Mouse (Mus musculus) lung, adult 2 months (tissue): ENCODE results near the gene Ccnt2. TPM values are rescaled to one million over a fixed set of nuclear protein-coding genes. Genes with fewer than 3 reads are reported as not detected.

Source experiments
- DNase-seq: peaks from one replicate; pipeline ENCODE4 v3.0.0; 2022
- H3K4me1 ChIP-seq: fragments of 200-500 bp; 2 replicates; pipeline ENCODE4 v1.6.1; 2011; ENCODE audit warnings: low read length; ENCODE audit not compliant: control insufficient read depth, insufficient read depth
- H3K4me3 ChIP-seq: fragments of 200-500 bp; replicated peaks from 2 replicates; pipeline ENCODE3; 2011; ENCODE audit warnings: low read depth, mild to moderate bottlenecking, control low read depth, low read length; ENCODE audit errors: extremely low read depth
- CTCF ChIP-seq: fragments of 200-500 bp; IDR thresholded peaks from 2 replicates; pipeline ENCODE4 v1.5.1; 2011; ENCODE audit warnings: mild to moderate bottlenecking, low read length, control low read depth; ENCODE audit not compliant: insufficient read depth
- POLR2A ChIP-seq: fragments of 200-500 bp; IDR thresholded peaks from 2 replicates; pipeline ENCODE4 v1.6.1; 2011; ENCODE audit warnings: low read depth, mild to moderate bottlenecking, control low read depth, low read length, borderline replicate concordance; ENCODE audit errors: extremely low read depth
- WGBS: fragments of 180-500 bp; shearing (Covaris S2); methylation state at CpG from one replicate; pipeline ENCODE4 v1.1.7; 2018; 5-methylcytosine and 5-hydroxymethylcytosine counted together
- polyA plus RNA-seq: library from polyadenylated mRNA; depleted of rRNA; stranded (reverse); fragments of >200 nt; gene quantifications from 2 replicates; pipeline ENCODE4 v1.2.3, GENCODE M21; 2012

Gene Ccnt2
- polyA plus RNA-seq, 1 experiment, result 27.6 TPM

GRCm38 (mm10) chr1:127765468-127765867, 8.5 kb upstream of the Ccnt2 start:
- DNase-seq, result no peak
- H3K4me3 ChIP-seq, result no peak overlapping the region
- WGBS, result 69% methylated on average over 2 of the region's 2 CpGs
- TF ChIP-seq CTCF (no peak), POLR2A (no peak)
- no peaks in the 10 kb centered on the region for H3K4me1 ChIP-seq

- DNase-seq, result no peak
- no peak overlapping the region for H3K4me3 ChIP-seq
- WGBS, result 77% methylated on average over 2 of the region's 2 CpGs
- no peaks in the 10 kb centered on the region for H3K4me1 ChIP-seq
- TF ChIP-seq POLR2A (no peak), CTCF (no peak)
These were observed 7.2 kb upstream of the Ccnt2 start for GRCm38 (mm10) chr1:127766741-127767140.

- WGBS, result 2% methylated on average over 14 of the region's 14 CpGs
- Histone ChIP-seq H3K4me1 (peaks cover 11% of the 10 kb centered on the region), H3K4me3 (peak overlapping the region; percentile 67)
- DNase-seq, result no peak
- TF ChIP-seq CTCF (no peak), POLR2A (no peak)
These were observed 664 bp upstream of the Ccnt2 start for GRCm38 (mm10) chr1:127773198-127773802.

- DNase-seq, result no peak
- peaks cover 11% of the 10 kb centered on the region for H3K4me1 ChIP-seq
- no peak for TF ChIP-seq CTCF
- TF ChIP-seq POLR2A, result no peak; the same call in 1 of the 2 replicates
- H3K4me3 ChIP-seq, result peak overlapping the region; percentile 100
- under 1% methylated on average over 31 of the region's 31 CpGs for WGBS
These were observed 527 bp downstream of the Ccnt2 start for GRCm38 (mm10) chr1:127774501-127774880.

- peak overlapping the region; percentile 42 for H3K4me3 ChIP-seq
- 7% methylated on average over 10 of the region's 10 CpGs for WGBS
- TF ChIP-seq POLR2A (no peak), CTCF (no peak)
- no peak for DNase-seq
- peaks cover 11% of the 10 kb centered on the region for H3K4me1 ChIP-seq
These were observed 1.3 kb downstream of the Ccnt2 start for GRCm38 (mm10) chr1:127775206-127775720.

DNA sequence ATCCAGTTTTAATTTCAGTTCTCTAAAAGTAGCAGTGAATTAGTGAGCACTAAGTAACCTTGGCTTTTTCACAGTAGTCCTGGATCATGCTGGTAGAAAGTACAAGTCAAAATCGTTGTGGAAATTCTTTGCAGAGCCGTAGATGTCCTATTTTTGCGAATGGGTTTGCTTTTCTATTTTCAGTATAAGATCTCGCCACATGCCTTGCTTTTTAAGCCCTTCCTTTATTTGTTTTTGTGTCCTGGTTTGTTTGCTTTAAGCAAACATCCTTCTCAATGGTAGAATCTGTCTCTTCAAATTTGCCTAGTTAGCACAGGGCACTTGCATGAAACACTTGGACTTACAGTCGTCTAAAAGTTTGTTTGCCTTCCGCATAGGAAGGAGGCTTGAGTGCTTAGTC, 2.3 kb downstream of the Ccnt2 start:
- no peak for TF ChIP-seq POLR2A
- no peak for TF ChIP-seq CTCF
- H3K4me3 ChIP-seq, result peak overlapping the region; percentile 33
- 21% methylated on average over 6 of the region's 6 CpGs for WGBS
- peaks cover 17% of the 10 kb centered on the region for H3K4me1 ChIP-seq
- no peak for DNase-seq

DNA sequence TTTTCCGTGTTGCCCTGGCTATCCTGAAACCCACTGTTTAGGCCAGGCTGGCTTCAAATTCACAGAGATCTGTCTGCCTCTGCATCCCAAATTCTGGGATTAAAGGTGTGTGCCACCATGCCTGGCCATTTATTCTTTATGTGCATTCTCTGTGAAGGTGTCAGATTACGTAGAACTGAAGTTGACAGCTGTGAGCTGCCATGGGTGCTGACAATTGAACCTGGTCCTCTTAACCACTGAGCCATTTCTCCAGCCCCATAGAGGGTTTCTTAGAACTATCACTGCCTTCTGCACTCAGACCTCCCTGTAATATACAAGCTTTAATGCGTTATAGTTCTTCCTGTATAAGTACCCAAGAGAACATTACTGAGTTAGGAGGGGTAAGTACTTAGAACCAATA, 4.6 kb downstream of the Ccnt2 start:
- Histone ChIP-seq H3K4me1 (peaks cover 28% of the 10 kb centered on the region), H3K4me3 (no peak overlapping the region)
- DNase-seq, result no peak
- TF ChIP-seq CTCF (no peak), POLR2A (no peak)
- whole genome bisulfite sequencing, result 84% methylated on average over 3 of the region's 3 CpGs

- Histone ChIP-seq H3K4me3 (no peak overlapping the region), H3K4me1 (peaks cover 31% of the 10 kb centered on the region)
- DNase-seq, result no peak
- TF ChIP-seq POLR2A, result no peak
- TF ChIP-seq CTCF, result no peak
- WGBS, result 23% methylated on average over 3 of the region's 3 CpGs
These were observed 6.2 kb downstream of the Ccnt2 start for GRCm38 (mm10) chr1:127780142-127780541.

GRCm38 (mm10) chr1:127780849-127781248, 6.9 kb downstream of the Ccnt2 start:
- DNase-seq, result no peak
- TF ChIP-seq POLR2A (no peak), CTCF (no peak)
- 63% methylated on average over 2 of the region's 2 CpGs for WGBS
- peaks cover 31% of the 10 kb centered on the region for H3K4me1 ChIP-seq
- H3K4me3 ChIP-seq, result no peak overlapping the region

GRCm38 (mm10) chr1:127783862-127784261, 9.9 kb downstream of the Ccnt2 start:
- Histone ChIP-seq H3K4me1 (peaks cover 28% of the 10 kb centered on the region), H3K4me3 (no peak overlapping the region)
- DNase-seq, result no peak
- no peak for TF ChIP-seq CTCF
- no peak for TF ChIP-seq POLR2A
